Mouse (Mus musculus): ENCODE results near the gene Bmp5. TPM values are rescaled to one million over a fixed set of nuclear protein-coding genes. Genes with fewer than 3 reads are reported as not detected.
"Not testable (repeated sequence)": the region's sequence is repeated elsewhere in the genome, so short reads cannot be mapped to it uniquely, and the experiment has no call there.

Bmp5 gene
- total RNA-seq (2021) = 1 to 10 TPM in 1 of 2 experiments, under 1 TPM in 1; 0.60 to 2.2 TPM

- no peak for DNase-seq
Observed at GRCm38 (mm10) chr9:75775129-75775845, at the start of gene Bmp5. Bmp5 (plus strand) TSS chr9:75775364.

- DNase-seq = peak in 1 of 2 experiments; percentile 4
Observed at GRCm38 (mm10) chr9:75760075-75760474, 15.1 kb upstream of the Bmp5 start.

GRCm38 (mm10) chr9:75761567-75761966, 13.6 kb upstream of the Bmp5 start:
- DNase-seq = no peak

GRCm38 (mm10) chr9:75762487-75762886, 12.7 kb upstream of the Bmp5 start:
- peak in 1 of 2 experiments; percentile 12 for DNase-seq

- DNase-seq = no peak
Observed at GRCm38 (mm10) chr9:75764792-75765191, 10.4 kb upstream of the Bmp5 start.

GRCm38 (mm10) chr9:75766521-75766920, 8.6 kb upstream of the Bmp5 start:
- DNase-seq = no peak

- no peak for DNase-seq
Observed at GRCm38 (mm10) chr9:75769042-75769441, 6.1 kb upstream of the Bmp5 start.

- DNase-seq = no peak
Observed at GRCm38 (mm10) chr9:75776153-75776552, 989 bp downstream of the Bmp5 start.

- DNase-seq = no peak
Observed at GRCm38 (mm10) chr9:75778762-75779346, 3.7 kb downstream of the Bmp5 start.

- DNase-seq = no peak
Observed at GRCm38 (mm10) chr9:75780558-75781276, 5.6 kb downstream of the Bmp5 start.

GRCm38 (mm10) chr9:75781600-75781999, 6.4 kb downstream of the Bmp5 start:
- no peak for DNase-seq

GRCm38 (mm10) chr9:75783573-75783972, 8.4 kb downstream of the Bmp5 start:
- no peak for DNase-seq

- no peak for DNase-seq
Observed at GRCm38 (mm10) chr9:75785959-75786358, 10.8 kb downstream of the Bmp5 start.

GRCm38 (mm10) chr9:75787121-75787520, 12.0 kb downstream of the Bmp5 start:
- peak; percentile 40 to 51 for DNase-seq

- DNase-seq = no peak
Observed at GRCm38 (mm10) chr9:75789879-75790428, 14.8 kb downstream of the Bmp5 start.

- DNase-seq = no peak
Observed at GRCm38 (mm10) chr9:75804940-75805339, 29.8 kb downstream of the Bmp5 start.

GRCm38 (mm10) chr9:75808179-75808578, 33.0 kb downstream of the Bmp5 start:
- not testable (repeated sequence) for DNase-seq

- DNase-seq = no peak
Observed at GRCm38 (mm10) chr9:75808659-75809058, 33.5 kb downstream of the Bmp5 start.

- no peak for DNase-seq
Observed at GRCm38 (mm10) chr9:75815161-75815560, 40.0 kb downstream of the Bmp5 start.

GRCm38 (mm10) chr9:75818400-75818799, 43.2 kb downstream of the Bmp5 start:
- no peak for DNase-seq

- DNase-seq = no peak
Observed at GRCm38 (mm10) chr9:75832468-75832867, 57.3 kb downstream of the Bmp5 start.

- no peak for DNase-seq
Observed at GRCm38 (mm10) chr9:75833189-75833732, 58.1 kb downstream of the Bmp5 start.

- DNase-seq = no peak
Observed at GRCm38 (mm10) chr9:75839450-75839849, 64.3 kb downstream of the Bmp5 start.
